Mouse (Mus musculus) R1 (cell line): ENCODE results near the gene Eif3c.

ENCODE experiments used
- DNase-seq: peaks from one replicate; pipeline ENCODE4 v3.0.0-alpha.2; 2018; ENCODE audit warnings: low read depth, low spot score

Eif3c gene

DNA sequence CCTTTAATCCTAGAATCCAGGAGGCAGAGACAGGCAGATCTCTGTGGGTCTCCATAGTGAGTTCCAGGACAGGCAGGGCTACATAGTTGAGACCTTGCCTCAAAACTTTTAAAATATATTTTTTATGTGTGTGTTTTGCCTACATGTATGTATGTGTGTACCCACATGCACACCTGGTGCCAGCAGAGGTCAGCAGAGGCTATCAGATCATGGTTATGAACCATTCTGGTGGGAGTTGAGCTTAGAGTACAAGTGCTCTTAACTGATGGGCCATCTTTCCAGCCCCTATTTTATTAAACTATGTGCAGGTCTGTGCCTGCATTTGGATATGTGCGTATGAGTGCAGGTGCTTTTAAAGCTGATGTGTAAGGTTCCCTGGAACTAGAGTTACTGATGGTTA, 11.4 kb downstream of the Eif3c start:
- DNase-seq: no peak

DNA sequence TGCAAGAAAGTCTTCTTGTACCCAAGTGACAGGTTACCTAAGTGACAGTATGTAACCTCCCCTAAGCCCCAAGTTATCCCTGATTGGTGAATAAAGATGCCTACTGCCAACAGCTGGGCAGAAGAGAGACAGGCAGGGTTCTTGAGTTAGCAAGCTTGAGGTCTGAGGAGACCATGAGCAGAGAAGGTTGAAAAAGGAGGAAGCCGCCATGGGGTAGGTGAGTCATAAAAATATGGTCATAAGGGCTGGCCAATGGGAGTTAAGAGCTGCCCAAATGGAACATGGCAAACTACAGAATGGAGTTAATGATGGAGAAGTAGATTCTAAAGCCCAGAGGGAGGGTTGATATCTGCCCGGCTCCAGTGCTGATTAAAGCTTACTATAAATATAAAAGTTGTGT, 20.6 kb downstream of the Eif3c start:
- no peak for DNase-seq

DNA sequence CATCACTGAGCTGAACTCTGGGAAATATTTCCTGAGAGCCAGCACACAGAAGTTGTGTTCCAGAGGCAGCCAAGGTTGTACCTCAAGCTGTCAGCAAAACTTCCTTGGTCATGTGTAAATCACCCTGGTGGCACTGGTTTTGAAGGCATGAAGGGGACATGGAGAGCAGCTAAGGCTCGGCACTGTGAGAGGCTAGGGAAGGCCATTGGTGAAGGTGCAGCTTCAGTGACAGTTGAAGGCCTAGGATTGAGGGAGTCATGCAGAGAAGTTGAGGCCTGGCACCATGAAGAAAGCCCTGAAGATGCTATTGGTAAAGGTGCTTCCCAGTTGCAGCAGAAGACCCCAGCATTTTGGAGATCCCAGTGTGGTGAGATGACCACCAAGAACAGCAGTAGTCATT, 24.6 kb downstream of the Eif3c start:
- no peak for DNase-seq

DNA sequence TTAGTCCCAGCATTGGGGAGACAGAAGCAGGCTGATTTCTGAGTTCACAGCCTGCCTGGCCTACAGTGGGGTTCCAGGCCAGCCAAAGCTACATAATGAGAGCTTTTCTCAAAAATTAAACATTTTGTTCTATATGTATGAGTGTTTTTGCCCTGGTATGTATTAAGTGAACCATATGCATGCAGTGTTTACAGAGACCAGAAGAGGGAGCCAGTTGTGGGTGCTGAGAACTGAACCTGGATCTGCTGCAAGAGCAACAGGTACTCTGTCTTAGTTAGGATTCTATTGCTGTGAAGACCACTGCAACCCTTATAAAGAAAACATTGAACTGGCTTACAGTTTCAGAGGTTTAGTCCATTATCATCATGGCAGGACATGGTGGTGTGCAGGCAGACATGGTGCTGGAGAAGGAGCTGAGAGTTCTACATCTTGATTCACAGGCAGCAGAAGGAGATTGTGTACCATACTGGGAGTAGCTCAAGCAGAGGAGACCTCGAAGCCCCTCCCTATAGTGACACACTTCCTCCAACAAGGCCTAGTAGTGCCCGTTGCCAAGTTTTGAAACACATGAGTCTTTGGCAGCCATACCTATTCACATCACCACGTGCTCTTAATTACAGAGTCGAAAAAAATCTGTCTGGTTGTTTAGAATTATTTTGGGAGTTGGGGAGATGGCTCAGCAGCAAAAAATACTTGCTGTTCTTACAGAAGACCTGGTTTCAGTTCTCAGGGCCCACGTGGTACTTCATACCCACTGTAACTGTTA, 28.2 kb downstream of the Eif3c start:
- peak; percentile 70 for DNase-seq

DNA sequence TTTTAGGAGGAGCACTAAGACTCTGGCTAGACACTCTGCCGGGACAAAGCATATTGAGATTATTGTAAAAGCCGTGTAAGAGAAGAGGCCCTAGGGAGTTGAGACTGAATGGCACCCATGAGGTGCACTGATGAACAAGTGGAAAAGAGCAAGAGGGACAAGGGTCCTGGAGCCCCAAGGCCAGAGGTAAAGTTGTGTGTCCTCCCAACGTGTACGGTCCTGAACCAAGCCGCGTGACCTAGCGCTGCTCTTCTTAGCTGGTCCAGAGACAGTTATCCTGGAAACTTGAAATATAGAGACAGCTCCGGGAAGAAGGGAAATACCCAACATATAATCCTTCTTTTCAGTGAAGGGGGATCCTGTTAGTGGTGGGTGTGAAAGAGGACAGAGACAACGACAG, 29.7 kb downstream of the Eif3c start:
- DNase-seq: no peak

DNA sequence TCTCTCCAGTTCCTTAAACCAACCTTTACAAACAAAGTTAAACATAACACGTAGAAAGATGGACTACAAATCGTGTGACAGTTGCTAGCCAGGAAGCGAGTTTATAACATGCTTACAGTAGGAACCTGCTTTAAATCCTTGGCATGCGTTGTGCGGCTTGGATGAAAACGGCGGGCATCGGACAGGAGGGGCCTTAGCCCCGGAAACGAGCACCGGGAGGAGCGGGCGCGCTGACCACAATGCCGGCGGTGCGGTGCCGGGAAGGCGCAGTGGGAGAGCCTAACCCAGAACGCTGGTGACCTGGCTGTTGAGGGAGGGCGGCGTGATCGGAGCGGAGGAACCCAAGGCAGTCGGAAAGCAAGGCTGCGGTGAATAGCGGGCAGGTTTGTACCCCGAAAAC, 30.4 kb downstream of the Eif3c start:
- peak; percentile 18 for DNase-seq

DNA sequence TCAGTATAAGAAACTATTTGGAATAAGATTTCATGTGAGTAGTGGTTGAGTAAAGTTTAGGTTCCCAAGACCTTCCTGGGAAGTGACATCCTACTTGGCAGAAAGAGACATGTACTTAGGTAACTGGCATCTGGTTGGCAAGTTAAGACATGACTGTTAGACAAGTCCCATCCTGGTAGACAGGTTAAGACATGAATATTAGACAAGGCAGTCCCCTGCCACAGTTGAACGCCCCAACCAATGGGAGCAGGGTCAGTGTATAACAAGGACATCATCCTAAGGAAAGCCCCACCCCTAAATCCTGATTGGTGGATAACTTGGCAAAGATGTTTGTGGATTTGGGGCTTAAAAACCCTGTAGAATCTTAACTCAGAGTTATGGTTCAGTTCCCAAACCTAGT, 32.8 kb downstream of the Eif3c start:
- DNase-seq: no peak

DNA sequence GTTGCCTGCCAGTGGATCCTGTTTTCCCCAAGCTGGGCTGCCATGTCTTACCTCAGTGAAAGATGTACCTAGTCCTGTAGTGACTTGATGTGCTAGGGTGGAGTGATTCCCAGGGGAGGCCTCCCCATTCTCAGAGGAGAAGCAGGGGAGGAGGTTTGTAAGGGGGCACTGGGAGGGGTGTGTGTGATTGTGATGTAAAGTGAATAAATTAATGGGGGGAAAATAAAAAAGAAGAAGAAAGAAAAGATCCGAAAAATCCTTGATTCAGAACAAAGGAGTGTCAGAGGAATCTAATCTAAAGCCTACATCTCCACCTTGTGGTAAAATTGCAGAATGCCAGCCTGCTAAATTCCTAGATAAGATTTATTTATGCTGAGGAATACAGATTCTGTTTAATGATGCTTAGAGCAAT, 38.0 kb downstream of the Eif3c start:
- DNase-seq: peak; percentile 72

DNA sequence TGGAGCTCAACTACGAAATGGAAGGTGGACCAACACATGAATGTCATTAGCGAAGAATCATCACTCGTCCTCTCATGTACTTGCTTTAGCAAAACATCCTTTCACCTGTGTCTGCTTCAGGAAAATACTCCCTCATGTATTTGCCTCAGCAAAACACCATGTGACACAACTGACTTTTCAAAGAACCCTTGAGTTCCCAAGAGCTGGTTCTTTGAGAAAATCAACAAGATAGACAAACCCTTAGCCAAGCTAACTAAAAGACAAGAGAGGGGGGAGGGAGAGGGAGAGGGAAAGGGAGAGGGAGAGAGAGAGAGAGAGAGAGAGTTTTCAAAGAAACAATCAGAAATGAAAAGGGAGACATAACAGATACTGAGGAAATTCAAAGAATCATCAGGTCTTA, 42.9 kb downstream of the Eif3c start:
- DNase-seq: no peak

DNA sequence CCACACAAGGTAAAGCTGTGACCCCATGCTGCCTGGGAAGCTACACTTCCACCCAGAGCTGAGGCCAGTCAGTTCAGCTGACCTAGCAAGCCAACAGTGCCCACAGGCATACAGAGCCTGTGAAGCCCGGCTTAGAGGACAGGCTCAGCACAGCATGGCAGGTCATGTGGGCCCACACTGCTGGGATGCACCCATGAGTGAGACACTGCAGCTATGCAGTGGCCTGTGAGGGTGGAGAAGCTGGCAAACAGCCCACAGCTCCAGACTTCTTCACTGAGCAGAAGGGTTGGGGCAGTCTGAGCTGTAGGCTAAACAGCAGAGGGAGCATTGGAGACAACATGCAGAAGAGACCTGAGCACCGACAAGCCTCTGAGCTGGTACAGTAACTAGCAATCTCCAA, 46.7 kb downstream of the Eif3c start:
- no peak for DNase-seq

DNA sequence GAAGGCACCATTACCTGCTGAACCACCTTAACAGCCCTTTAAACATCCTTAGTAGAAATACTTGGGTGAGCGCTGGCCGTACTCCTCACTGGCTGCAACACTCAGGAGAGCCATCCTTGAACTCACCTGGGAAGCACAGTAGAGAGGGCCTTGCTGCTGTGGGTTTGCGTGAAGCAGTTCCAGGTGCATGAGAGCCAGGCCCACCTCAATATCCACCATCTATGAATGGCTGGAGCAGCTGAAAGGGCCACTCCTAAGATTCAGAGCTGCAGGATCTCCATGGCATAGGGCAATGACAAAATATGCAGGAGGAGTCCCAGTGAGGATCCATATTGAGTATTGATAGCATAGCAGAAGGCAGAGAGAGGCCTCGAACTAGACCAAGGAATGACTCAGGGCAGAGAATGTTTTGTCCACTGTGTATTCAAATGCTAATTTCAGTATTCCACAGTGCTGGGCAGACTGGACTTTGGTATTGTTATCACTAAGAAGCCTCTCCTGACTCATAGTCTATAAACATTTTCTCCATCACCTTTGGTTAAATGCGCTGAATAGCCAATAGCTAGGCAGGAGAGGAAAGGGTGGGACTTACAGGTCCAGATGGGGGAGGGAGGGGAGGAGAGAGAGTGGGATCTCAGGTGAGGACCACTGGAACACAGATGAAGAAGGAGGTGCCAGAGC, 47.8 kb downstream of the Eif3c start:
- DNase-seq: no peak

DNA sequence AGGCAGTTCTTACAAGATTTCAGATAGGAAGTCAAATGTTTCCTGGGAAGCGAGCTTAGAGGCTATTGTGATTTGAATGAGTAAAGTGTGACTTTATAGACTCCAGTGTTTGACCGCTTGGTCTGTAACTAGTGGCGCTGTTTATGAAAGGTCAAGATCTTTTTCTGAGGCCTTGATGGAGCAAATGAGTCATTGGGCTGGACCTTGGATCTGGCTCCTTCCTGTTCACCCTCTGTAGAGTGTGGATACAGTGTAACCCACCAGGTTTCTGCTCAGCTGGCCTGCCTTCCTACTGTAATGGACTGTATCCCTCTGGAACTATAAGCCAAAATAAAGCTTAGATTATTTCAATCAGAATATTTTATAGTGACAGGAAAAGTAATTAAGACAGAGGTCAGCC, 54.9 kb downstream of the Eif3c start:
- no peak for DNase-seq

DNA sequence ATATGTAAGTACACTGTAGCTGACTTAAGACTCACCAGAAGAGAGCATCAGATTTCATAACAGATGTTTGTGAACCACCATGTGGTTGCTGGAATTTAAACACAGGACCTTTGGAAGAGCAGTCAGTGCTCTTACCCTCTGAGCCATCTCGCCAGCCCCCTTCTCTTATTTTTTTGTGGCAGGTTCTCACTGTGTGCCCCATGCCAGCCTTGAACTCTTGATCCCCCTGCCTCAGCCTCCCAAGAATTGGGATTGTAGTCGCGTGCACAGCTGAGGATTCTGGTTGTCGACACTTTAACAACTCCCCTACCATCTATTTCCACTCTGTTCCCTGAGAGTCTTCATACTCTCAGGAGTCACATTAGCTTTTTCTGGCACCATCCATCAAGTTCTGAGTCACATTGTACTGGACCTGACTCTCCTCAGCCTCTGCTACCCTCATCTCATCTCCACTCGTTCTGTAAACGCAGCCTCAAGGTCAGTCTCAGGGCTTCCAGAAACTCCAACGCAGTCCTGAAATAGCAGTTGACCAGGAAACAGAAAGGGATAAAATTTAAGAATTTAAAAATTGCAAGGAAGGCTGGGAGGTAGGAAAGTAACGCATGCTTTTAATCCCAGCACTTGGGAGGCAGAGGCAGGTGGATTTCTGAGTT, 59.0 kb downstream of the Eif3c start:
- DNase-seq: no peak

DNA sequence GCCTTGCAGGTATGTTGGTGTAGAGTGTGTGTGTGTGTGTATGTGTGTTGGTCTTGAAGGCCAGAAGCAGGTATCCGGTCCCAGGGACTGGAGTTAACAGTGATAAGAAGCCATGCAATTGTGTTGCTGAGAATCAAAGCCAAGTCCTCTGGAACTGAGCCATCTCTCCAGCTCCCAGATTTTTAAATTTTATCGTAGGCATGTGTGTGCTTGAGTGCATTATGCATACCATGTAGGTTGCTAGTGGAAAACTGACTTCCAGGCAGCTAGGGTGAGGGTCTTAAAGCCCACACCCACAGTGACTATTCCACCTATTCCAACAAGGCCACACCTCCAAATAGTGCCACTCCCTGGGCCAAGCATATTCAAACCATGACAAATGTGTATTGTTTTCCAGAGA, 61.3 kb downstream of the Eif3c start:
- DNase-seq: peak; percentile 70

DNA sequence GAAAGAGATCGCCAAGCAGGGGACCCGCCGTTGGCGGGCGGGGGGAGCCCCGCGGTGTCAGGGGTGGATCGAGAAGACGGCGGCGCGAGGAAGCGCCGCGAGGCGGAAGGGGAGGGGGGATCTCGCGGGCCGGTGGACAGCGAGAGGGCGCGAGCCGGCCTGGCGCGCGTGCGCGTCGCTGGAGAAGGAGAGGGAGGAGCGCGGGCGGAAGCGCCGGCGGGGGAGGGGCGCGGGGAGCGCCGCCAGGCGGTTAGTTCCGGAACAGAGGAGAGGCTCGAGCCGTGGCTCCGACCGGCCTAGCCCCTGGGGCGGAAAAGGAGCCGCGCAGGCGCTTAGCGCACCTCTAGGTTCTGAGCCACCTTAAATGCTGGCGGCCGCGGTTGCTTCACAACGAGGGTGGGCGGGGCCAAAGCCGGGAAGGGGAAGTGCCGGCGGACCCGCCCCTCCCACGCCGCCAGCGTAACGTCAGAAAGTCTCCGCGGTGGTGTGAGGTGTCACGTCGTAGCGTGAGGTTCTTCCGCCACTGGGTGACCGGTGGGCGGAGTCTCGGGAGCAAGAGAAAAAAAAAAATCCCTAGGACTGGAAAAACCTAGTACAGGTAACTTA, 62.8 kb downstream of the Eif3c start, which contains the start of gene Atxn2l:
TSS of gene Atxn2l (minus strand) at position 165 of the 606 bp plus-strand sequence.
- peak; percentile 99 for DNase-seq

DNA sequence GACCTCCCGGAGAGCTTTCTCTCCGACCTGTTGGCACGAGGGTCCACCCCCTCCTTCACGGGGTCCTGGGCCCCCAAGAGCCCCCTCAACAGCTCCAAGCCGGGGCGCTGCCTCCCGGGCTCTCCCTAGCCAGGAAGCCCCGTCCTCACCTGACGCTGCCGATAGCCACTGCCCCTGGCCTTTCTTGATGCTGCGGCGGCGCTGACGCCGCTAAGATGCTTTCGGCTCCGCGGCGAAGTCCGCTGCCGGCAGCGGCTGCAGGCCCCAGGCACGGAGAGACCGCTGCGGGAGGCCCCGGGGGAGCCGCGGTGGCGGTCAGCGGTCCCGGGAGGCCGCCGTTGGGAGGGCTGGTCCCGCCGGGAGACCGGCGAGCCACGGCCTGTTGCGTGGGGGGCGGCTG, 63.5 kb downstream of the Eif3c start:
- no peak for DNase-seq

DNA sequence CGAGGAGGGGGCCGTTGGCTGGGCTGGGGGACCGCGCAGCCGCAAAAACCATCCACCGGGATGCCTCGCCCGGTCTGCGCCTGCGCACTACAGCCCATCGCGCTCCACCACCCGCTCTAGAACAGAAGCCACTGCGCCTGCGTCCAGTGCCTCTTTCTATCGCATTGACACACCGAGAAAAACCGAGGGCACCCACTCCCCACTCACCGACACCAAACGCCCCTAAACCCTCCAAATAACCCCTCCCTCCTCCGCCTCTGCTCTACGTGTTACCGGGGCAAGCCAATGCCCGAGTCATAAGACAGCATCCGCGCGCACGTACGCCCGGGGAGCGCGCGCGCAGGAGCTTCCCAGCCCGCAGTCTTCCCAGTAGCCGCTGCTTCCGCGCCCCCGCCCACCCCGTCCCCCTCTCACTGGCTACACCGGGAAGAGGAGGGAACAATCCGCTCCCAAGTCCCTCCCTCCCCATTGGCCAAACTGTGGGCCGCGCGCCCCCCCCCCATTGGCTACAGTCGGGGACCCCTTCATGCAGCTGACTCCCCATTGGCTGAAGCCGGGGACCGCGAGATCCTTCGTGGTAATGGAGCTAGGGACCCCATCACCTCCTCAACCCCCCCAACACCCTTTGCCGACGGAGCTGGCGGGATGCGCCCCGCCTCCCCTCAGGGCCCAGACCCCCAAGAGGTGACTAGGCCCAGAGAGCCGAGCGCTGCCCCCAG, 64.0 kb downstream of the Eif3c start:
- DNase-seq: peak; percentile 99

DNA sequence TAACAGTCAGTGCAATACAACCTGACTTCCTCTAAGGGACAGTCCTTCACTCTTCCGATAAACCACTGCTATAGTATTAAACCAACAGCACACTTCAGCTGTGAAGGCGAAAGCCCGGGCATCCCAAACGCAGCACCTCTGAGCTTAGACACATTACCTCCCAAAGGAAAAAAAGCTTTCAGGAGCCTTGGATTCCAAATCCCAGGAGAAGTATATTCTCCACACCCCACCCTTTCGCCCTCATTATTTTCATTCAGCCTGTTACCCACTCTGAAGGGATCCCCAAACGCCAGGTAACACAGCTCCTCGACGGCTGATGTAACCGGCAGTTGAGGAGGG, 64.6 kb downstream of the Eif3c start:
- DNase-seq: no peak

DNA sequence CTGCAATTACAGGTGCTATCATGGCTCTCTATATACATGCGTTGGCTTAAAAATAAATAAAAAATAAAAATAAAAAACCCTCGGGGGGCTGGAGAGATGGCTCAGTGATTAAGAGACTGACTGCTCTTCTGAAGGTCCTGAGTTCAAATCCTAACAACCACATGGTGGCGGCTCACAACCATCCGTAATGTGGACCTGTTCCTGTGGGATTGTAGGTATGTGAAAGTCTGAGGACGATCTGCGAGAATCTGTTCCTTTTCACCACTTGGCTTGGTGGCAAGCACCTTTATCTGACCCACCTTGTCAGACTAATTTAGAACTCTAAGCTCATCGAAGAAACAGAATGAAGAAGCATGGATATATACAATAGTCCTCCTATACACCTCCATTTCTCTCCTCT, 66.8 kb downstream of the Eif3c start:
- DNase-seq: no peak

DNA sequence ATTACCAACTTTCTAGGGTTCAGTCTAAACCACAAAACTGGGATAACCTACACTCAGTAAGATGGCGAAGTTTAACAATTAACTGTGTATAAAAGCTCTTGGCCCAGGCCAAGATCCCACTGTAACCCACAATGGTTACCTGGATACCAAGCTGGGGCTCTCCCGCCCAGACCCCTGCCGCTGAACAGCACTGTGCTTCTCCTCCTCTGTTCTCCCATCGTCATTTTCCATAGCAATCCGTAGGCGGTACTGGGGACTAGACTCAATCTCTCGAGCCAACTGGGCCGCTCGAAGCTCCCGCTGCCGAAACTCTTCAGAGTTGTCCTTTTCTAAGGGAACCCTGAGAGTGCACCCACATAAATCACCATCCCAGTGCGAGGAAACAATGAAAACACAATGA, 68.2 kb downstream of the Eif3c start:
- no peak for DNase-seq

DNA sequence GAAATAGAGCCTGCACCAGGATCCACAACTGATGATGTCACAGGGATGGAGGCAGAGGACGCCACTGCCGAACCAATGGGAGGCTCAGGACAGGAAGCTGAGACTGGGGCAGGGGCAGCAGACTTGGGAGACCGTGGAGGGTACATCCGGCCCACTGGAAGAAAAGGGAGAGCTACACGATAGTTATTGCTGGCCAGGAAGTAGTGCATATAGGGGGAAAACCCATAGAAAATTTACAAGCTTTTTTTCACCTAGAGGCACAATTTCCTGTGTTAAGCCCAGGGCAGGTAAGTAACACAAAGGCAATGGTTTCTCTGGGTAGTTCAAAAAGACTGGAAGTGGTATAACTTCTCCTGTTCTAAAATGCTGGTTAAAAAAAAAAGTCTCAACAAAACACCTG, 69.7 kb downstream of the Eif3c start:
- no peak for DNase-seq
